Mouse (Mus musculus): ENCODE results near the gene Zfp874b. TPM values are rescaled to one million over a fixed set of nuclear protein-coding genes. Genes with fewer than 3 reads are reported as not detected.
"Not testable (repeated sequence)": the region's sequence is repeated elsewhere in the genome, so short reads cannot be mapped to it uniquely, and the experiment has no call there.

The Zfp874b gene
- polyA plus RNA-seq, 1 experiment from 2014 or later: 2.1 TPM

GRCm38 (mm10) chr13:67451172-67452020 lies 32.7 kb downstream of the Zfp874b start, which contains the start of gene Zfp874a:
TSS of gene Zfp874a (minus strand) at chr13:67451624.
- H3K27me3 ChIP-seq (ENCODE audit: insufficient read depth, low read length): no peaks in the 10 kb centered on the region
- peak within 1 kb of the TSS; percentile 64 for H3K4me3 ChIP-seq (ENCODE audit: low read depth, low read length)
- peak; percentile 97 for ATAC-seq
- peak within 1 kb of the TSS; percentile 79 for H3K4me2 ChIP-seq (ENCODE audit: low read depth, low read length)
- 0 out of 2 replicates have a peak, but pooled peaks cover 11% of the 10 kb centered on the region for H3K36me3 ChIP-seq (replicated peaks; ENCODE audit: insufficient read depth, low read length)
- peaks cover 11% of the 10 kb centered on the region for H3K4me1 ChIP-seq (ENCODE audit: insufficient read depth)
- TF ChIP-seq EP300 (IDR thresholded peaks at IDR 0.05; ENCODE audit: low read depth) (no peak), CTCF (IDR thresholded peaks at IDR 0.05; ENCODE audit: low read depth) (peak; percentile 8; the same call in 1 of the 2 replicates)
- H3K9ac ChIP-seq (replicated peaks): peak within 1 kb of the TSS; percentile 67
- DNase-seq: peak; percentile 89
- WGBS (ENCODE audit: insufficient replicate concordance): 1% methylated on average over 20 of the region's 20 CpGs
- no peaks in the 10 kb centered on the region for H3K9me3 ChIP-seq (ENCODE audit: low read length)
- peak within 1 kb of the TSS; percentile 79 for H3K27ac ChIP-seq (ENCODE audit: low read depth)

DNA sequence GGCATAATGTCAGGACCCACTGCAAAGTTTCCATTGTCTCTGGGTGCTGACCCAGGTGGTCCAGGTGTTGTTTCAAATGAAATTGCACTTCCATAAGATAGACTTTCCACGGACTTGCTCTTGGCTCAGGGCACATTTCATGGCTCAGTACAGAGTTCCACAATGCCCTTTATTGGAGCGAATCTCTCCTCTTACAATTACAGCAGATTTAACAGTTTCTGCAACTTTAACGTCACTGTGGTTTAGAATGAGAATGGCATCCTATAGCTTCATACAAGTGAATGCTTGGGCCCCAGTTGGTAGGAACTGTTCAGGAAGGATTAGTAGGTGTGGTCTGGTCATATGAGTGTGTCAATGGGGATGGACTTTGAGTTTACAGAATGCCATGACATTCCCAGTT lies 47.0 kb downstream of the Zfp874b start:
- not testable (repeated sequence) for H3K4me1 ChIP-seq (ENCODE audit: insufficient read depth); H3K27me3 ChIP-seq (ENCODE audit: insufficient read depth, low read length); ATAC-seq; H3K27ac ChIP-seq (ENCODE audit: low read depth); H3K9ac ChIP-seq (replicated peaks); H3K4me3 ChIP-seq (ENCODE audit: low read depth, low read length); H3K4me2 ChIP-seq (ENCODE audit: low read depth, low read length); H3K36me3 ChIP-seq (replicated peaks; ENCODE audit: insufficient read depth, low read length); DNase-seq; H3K9me3 ChIP-seq (ENCODE audit: low read length)
- WGBS (ENCODE audit: insufficient replicate concordance): no CpG with 5 or more reads among the region's 3 CpGs

DNA sequence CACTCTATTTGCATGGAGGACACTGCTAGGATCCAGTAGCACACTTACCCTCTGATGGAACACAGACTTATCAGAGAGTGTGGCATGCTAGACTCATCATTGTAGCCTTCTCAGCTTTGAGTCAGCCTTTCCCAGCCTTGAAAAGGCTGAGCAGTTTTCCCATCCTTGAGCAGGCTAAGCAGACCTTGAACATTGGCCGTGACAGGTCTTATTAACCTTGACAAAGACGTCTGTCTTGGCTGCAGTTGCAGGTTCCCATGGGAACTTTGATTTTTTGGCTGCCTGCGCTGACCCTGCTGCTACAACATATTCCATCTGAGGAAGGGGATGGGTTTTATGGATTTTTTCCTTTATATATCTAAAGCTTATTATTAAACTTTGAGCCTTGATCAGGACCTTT lies 55.9 kb downstream of the Zfp874b start:
- DNase-seq (no peak), ATAC-seq (no peak)
- no peak for TF ChIP-seq EP300 (IDR thresholded peaks at IDR 0.05; ENCODE audit: low read depth)
- TF ChIP-seq CTCF (IDR thresholded peaks at IDR 0.05; ENCODE audit: low read depth): no peak
- Histone ChIP-seq H3K9me3 (ENCODE audit: low read length) (no peaks in the 10 kb centered on the region), H3K27ac (ENCODE audit: low read depth) (no peak overlapping the region), H3K27me3 (ENCODE audit: insufficient read depth, low read length) (no peaks in the 10 kb centered on the region), H3K4me2 (ENCODE audit: low read depth, low read length) (no peak overlapping the region), H3K9ac (replicated peaks) (no peak overlapping the region), H3K4me3 (ENCODE audit: low read depth, low read length) (no peak overlapping the region), H3K36me3 (replicated peaks; ENCODE audit: insufficient read depth, low read length) (no peaks in the 10 kb centered on the region), H3K4me1 (ENCODE audit: insufficient read depth) (no peaks in the 10 kb centered on the region)
- whole genome bisulfite sequencing (ENCODE audit: insufficient replicate concordance): 66% methylated on average over 3 of the region's 3 CpGs

DNA sequence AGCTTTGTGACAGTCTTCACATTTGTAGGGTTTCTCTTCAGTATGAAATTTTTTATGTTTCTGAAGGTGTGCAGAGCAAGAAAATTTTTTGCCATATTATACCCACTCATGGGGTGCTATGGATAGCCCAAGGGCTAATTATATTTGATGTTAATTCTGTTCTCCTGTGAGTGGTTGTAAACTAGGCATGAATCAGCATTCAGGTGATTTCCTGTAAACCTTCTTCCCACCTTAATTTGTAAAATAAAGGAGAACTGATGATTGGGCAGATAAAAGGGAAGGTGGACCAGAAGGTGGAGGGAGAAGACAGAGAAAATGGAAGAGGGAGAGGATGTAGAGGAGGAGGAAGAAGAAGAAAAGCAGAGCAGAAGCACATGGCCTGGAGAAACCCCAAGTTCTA lies 58.4 kb downstream of the Zfp874b start:
- H3K4me1 ChIP-seq (ENCODE audit: insufficient read depth); H3K9ac ChIP-seq (replicated peaks); H3K4me2 ChIP-seq (ENCODE audit: low read depth, low read length); ATAC-seq; DNase-seq; H3K27me3 ChIP-seq (ENCODE audit: insufficient read depth, low read length); H3K36me3 ChIP-seq (replicated peaks; ENCODE audit: insufficient read depth, low read length); H3K4me3 ChIP-seq (ENCODE audit: low read depth, low read length); H3K9me3 ChIP-seq (ENCODE audit: low read length); H3K27ac ChIP-seq (ENCODE audit: low read depth): not testable (repeated sequence)

DNA sequence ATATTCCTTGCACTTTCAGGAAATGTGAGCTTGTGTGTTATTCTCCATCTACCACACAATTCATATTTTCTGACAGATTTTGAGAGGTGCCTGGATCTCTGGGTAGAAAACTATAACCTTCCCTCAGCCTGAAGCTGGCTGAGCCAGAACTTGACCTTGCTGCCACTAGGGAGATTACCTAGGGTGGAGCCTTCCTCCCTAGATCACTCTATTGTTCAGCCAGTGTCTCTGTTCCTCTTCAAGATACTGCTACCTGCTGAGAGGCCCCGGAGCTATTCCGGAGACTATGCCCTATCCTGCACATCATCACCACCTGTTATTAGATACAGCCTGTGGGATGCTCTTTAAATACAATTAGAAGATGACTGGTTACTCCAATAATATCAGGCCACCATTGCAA lies 61.5 kb downstream of the Zfp874b start:
- not testable (repeated sequence) for H3K27me3 ChIP-seq (ENCODE audit: insufficient read depth, low read length); H3K4me2 ChIP-seq (ENCODE audit: low read depth, low read length); DNase-seq; ATAC-seq; H3K9ac ChIP-seq (replicated peaks); H3K36me3 ChIP-seq (replicated peaks; ENCODE audit: insufficient read depth, low read length); H3K27ac ChIP-seq (ENCODE audit: low read depth); H3K4me1 ChIP-seq (ENCODE audit: insufficient read depth); H3K9me3 ChIP-seq (ENCODE audit: low read length); H3K4me3 ChIP-seq (ENCODE audit: low read depth, low read length)
- 81% methylated on average over 2 of the region's 2 CpGs for WGBS (ENCODE audit: insufficient replicate concordance)

Other genes with a start within 250 kb of the Zfp874b start
- gene Zfp458, start 205.8 kb downstream of the Zfp874b start, polyA plus RNA-seq (2015; fragmentation: Nextera tagmentation; extraction: Ambion mirVana): 0.30 and 0.40 TPM in 2 replicates
- 0.19 and 0.39 TPM in 2 replicates for gene Zfp457, start 177.8 kb downstream of the Zfp874b start, polyA plus RNA-seq (2015; fragmentation: Nextera tagmentation; extraction: Ambion mirVana)
- gene Zfp595, start 151.7 kb downstream of the Zfp874b start, polyA plus RNA-seq (2015; fragmentation: Nextera tagmentation; extraction: Ambion mirVana): 0.63 and 0.65 TPM in 2 replicates
- 0.25 TPM in 1 of 2 replicates, not detected in the other for gene Gm28044, start 123.7 kb downstream of the Zfp874b start, polyA plus RNA-seq (2015; fragmentation: Nextera tagmentation; extraction: Ambion mirVana)
- gene Zfp953, start 123.7 kb downstream of the Zfp874b start, polyA plus RNA-seq (2015; fragmentation: Nextera tagmentation; extraction: Ambion mirVana): 0.45 and 0.52 TPM in 2 replicates
- 0.42 TPM in 1 of 2 replicates, not detected in the other for gene Gm28041, start 108.5 kb downstream of the Zfp874b start, polyA plus RNA-seq (2015; fragmentation: Nextera tagmentation; extraction: Ambion mirVana)
- gene Zfp456, start 108.4 kb downstream of the Zfp874b start, polyA plus RNA-seq (2015; fragmentation: Nextera tagmentation; extraction: Ambion mirVana): 0.41 and 0.58 TPM in 2 replicates
- 1.4 and 2.1 TPM in 2 replicates for gene Zfp429, start 84.4 kb downstream of the Zfp874b start, polyA plus RNA-seq (2015; fragmentation: Nextera tagmentation; extraction: Ambion mirVana)
- gene Zfp459, start 62.8 kb downstream of the Zfp874b start, polyA plus RNA-seq (2015; fragmentation: Nextera tagmentation; extraction: Ambion mirVana): not detected in 2 replicates
- gene Zfp874a, start 32.6 kb downstream of the Zfp874b start, polyA plus RNA-seq (2015; fragmentation: Nextera tagmentation; extraction: Ambion mirVana): 4.5 and 5.0 TPM in 2 replicates
- gene Zfp58, start 16.3 kb upstream of the Zfp874b start, polyA plus RNA-seq (2015; fragmentation: Nextera tagmentation; extraction: Ambion mirVana): 2.1 and 2.5 TPM in 2 replicates
- gene Gm26965, start 41.9 kb upstream of the Zfp874b start, polyA plus RNA-seq (2015; fragmentation: Nextera tagmentation; extraction: Ambion mirVana): not detected in 2 replicates
- 11.3 and 11.5 TPM in 2 replicates for gene Zfp87, start 41.9 kb upstream of the Zfp874b start, polyA plus RNA-seq (2015; fragmentation: Nextera tagmentation; extraction: Ambion mirVana)
- gene Zfp748, start 69.6 kb upstream of the Zfp874b start, polyA plus RNA-seq (2015; fragmentation: Nextera tagmentation; extraction: Ambion mirVana): 1.6 and 1.9 TPM in 2 replicates
- gene Zfp729b, start 125.4 kb upstream of the Zfp874b start, polyA plus RNA-seq (2015; fragmentation: Nextera tagmentation; extraction: Ambion mirVana): 0.84 and 1.2 TPM in 2 replicates
- 0.08 TPM in 1 of 2 replicates, not detected in the other for gene Gm49345, start 153.5 kb upstream of the Zfp874b start, polyA plus RNA-seq (2015; fragmentation: Nextera tagmentation; extraction: Ambion mirVana)
- 0.58 and 1.1 TPM in 2 replicates for gene Zfp729a, start 153.5 kb upstream of the Zfp874b start, polyA plus RNA-seq (2015; fragmentation: Nextera tagmentation; extraction: Ambion mirVana)
- gene Zfp738, start 202.8 kb upstream of the Zfp874b start, polyA plus RNA-seq (2015; fragmentation: Nextera tagmentation; extraction: Ambion mirVana): 1.8 and 1.9 TPM in 2 replicates
- 0.69 and 0.99 TPM in 2 replicates for gene Zfp65, start 244.9 kb upstream of the Zfp874b start, polyA plus RNA-seq (2015; fragmentation: Nextera tagmentation; extraction: Ambion mirVana)

Data from liver, postnatal 0 days (tissue).